Mouse (Mus musculus) intestine, embryonic 14.5 days (tissue): ENCODE data around the gene Cxcl2. TPM values are rescaled to one million over a fixed set of nuclear protein-coding genes. Genes with fewer than 3 reads are reported as not detected.
A peak's percentile ranks its signal among the peaks of the same experiment; 100 is the strongest.

Source experiments
- ATAC-seq: fragments of 200-750 bp; cut with Nextera tagmentation; replicated peaks from 2 replicates; pipeline ENCODE4 v1.8.0; 2017; ENCODE audit warnings: low read depth, moderate number of reproducible peaks, moderate TSS enrichment, moderate library complexity; ENCODE audit not compliant: low FRiP score, low TSS enrichment
- DNase-seq: peaks from one replicate; pipeline ENCODE4 v3.0.0-alpha.2; 2018; ENCODE audit warnings: low spot score
- H3K27ac ChIP-seq: fragments of 300-500 bp; sonication (generic); 2 replicates; pipeline ENCODE4 v1.5.1; 2014; ENCODE audit warnings: low read depth, mild to moderate bottlenecking, control low read depth
- H3K27me3 ChIP-seq: fragments of 300-500 bp; sonication (generic); replicated peaks from 2 replicates; pipeline ENCODE4 v1.6.1; 2014; ENCODE audit warnings: low read length, control low read depth; ENCODE audit not compliant: control insufficient read depth, insufficient read depth
- H3K36me3 ChIP-seq: fragments of 300-500 bp; sonication (generic); 2 replicates; pipeline ENCODE4 v1.6.1; 2014; ENCODE audit warnings: low read length, control low read depth; ENCODE audit not compliant: control insufficient read depth, insufficient read depth
- H3K4me1 ChIP-seq: fragments of 300-500 bp; sonication (generic); replicated peaks from 2 replicates; pipeline ENCODE4 v1.6.1; 2014; ENCODE audit warnings: low read length, control low read depth, mixed read lengths; ENCODE audit not compliant: control insufficient read depth, insufficient read depth
- H3K4me2 ChIP-seq: fragments of 300-500 bp; sonication (generic); 2 replicates; pipeline ENCODE4 v1.6.1; 2014; ENCODE audit warnings: low read length
- H3K4me3 ChIP-seq: fragments of 300-500 bp; sonication (generic); 2 replicates; pipeline ENCODE4 v1.5.1; 2014; ENCODE audit warnings: low read depth, low read length, control low read depth, mixed read lengths
- H3K9ac ChIP-seq: fragments of 300-500 bp; sonication (generic); 2 replicates; pipeline ENCODE4 v1.6.1; 2014; ENCODE audit warnings: mild to moderate bottlenecking, low read length
- H3K9me3 ChIP-seq: fragments of 300-500 bp; sonication (generic); 2 replicates; pipeline ENCODE4 v1.6.1; 2016; ENCODE audit warnings: low read length, control low read depth; ENCODE audit not compliant: control insufficient read depth
- WGBS: fragments of 180-500 bp; shearing (Covaris S2); extraction: QIAGEN DNeasy Blood & Tissue Kit; methylation state at CpG from one replicate; pipeline ENCODE4 v1.1.7; 2014; 5-methylcytosine and 5-hydroxymethylcytosine counted together
- polyA plus RNA-seq: library from polyadenylated mRNA; unstranded; fragments of >200 nt; fragmentation: Nextera tagmentation; extraction: Ambion mirVana; gene quantifications from 2 replicates; pipeline ENCODE4 v1.2.1, GENCODE M21; 2014

The Cxcl2 gene
- not detected in 2 replicates for polyA plus RNA-seq

GRCm38 (mm10) chr5:90903339-90904020 is at the start of gene Cxcl2:
Gene Cxcl2 (plus strand): TSS chr5:90903871.
- Histone ChIP-seq H3K27ac (no peak within 1 kb of the TSS), H3K27me3 (no peaks in the 10 kb centered on the region; the same call in 1 of the 2 replicates), H3K4me2 (peak within 1 kb of the TSS; percentile 68), H3K9ac (no peak within 1 kb of the TSS), H3K4me1 (0 out of 2 replicates have a peak, but pooled peaks cover 5% of the 10 kb centered on the region), H3K36me3 (no peaks in the 10 kb centered on the region), H3K9me3 (no peaks in the 10 kb centered on the region), H3K4me3 (peak within 1 kb of the TSS; percentile 28)
- DNase-seq (peak; percentile 54), ATAC-seq (peak; percentile 63; the same call in 1 of the 2 replicates)
- WGBS, result 8% methylated on average over 22 of the region's 22 CpGs

- Histone ChIP-seq H3K27ac (no peak overlapping the region), H3K27me3 (no peaks in the 10 kb centered on the region), H3K9me3 (no peaks in the 10 kb centered on the region), H3K36me3 (no peaks in the 10 kb centered on the region), H3K4me1 (no peaks in the 10 kb centered on the region), H3K9ac (no peak overlapping the region), H3K4me3 (no peak overlapping the region), H3K4me2 (no peak overlapping the region)
- WGBS, result 69% methylated on average over 7 of the region's 7 CpGs
- DNase-seq (no peak), ATAC-seq (no peak)
Measured at GRCm38 (mm10) chr5:90855308-90856230, 48.1 kb upstream of the Cxcl2 start.

- no peaks in the 10 kb centered on the region for H3K4me1 ChIP-seq
- ATAC-seq (no peak), DNase-seq (no peak)
- H3K27me3 ChIP-seq, result no peaks in the 10 kb centered on the region
- no peak overlapping the region for H3K27ac ChIP-seq
- no peak overlapping the region for H3K4me3 ChIP-seq
- H3K36me3 ChIP-seq, result no peaks in the 10 kb centered on the region
- WGBS, result 82% methylated on average over 5 of the region's 5 CpGs
- H3K9me3 ChIP-seq, result no peaks in the 10 kb centered on the region
- no peak overlapping the region for H3K9ac ChIP-seq
- no peak overlapping the region for H3K4me2 ChIP-seq
Measured at GRCm38 (mm10) chr5:90857463-90857862, 46.2 kb upstream of the Cxcl2 start.

- DNase-seq, result no peak
- Histone ChIP-seq H3K27me3 (no peaks in the 10 kb centered on the region), H3K36me3 (no peaks in the 10 kb centered on the region), H3K4me1 (no peaks in the 10 kb centered on the region), H3K4me3 (no peak overlapping the region), H3K9ac (no peak overlapping the region), H3K9me3 (no peaks in the 10 kb centered on the region), H3K4me2 (no peak overlapping the region), H3K27ac (no peak overlapping the region)
- no peak for ATAC-seq
- WGBS, result 86% methylated on average over 2 of the region's 2 CpGs
Measured at GRCm38 (mm10) chr5:90858429-90858828, 45.2 kb upstream of the Cxcl2 start.

GRCm38 (mm10) chr5:90859031-90859430 is 44.6 kb upstream of the Cxcl2 start:
- DNase-seq (no peak), ATAC-seq (no peak)
- H3K4me1 ChIP-seq, result no peaks in the 10 kb centered on the region
- H3K36me3 ChIP-seq, result no peaks in the 10 kb centered on the region
- H3K9me3 ChIP-seq, result no peaks in the 10 kb centered on the region
- no peak overlapping the region for H3K9ac ChIP-seq
- H3K4me2 ChIP-seq, result no peak overlapping the region
- WGBS, result 78% methylated on average over 3 of the region's 3 CpGs
- H3K4me3 ChIP-seq, result no peak overlapping the region
- H3K27me3 ChIP-seq, result no peaks in the 10 kb centered on the region
- H3K27ac ChIP-seq, result no peak overlapping the region

- H3K27ac ChIP-seq, result no peak overlapping the region
- H3K4me3 ChIP-seq, result no peak overlapping the region
- no peak overlapping the region for H3K9ac ChIP-seq
- H3K9me3 ChIP-seq, result no peaks in the 10 kb centered on the region
- WGBS, result 70% methylated on average over 6 of the region's 6 CpGs
- no peaks in the 10 kb centered on the region for H3K4me1 ChIP-seq
- no peak overlapping the region for H3K4me2 ChIP-seq
- ATAC-seq, result no peak
- no peak for DNase-seq
- no peaks in the 10 kb centered on the region for H3K27me3 ChIP-seq
- H3K36me3 ChIP-seq, result no peaks in the 10 kb centered on the region
Measured at GRCm38 (mm10) chr5:90861876-90862375, 41.7 kb upstream of the Cxcl2 start.

GRCm38 (mm10) chr5:90866770-90867169 is 36.9 kb upstream of the Cxcl2 start:
- Histone ChIP-seq H3K4me1 (no peaks in the 10 kb centered on the region), H3K36me3 (no peaks in the 10 kb centered on the region), H3K4me3 (no peak overlapping the region), H3K9me3 (no peaks in the 10 kb centered on the region), H3K4me2 (no peak overlapping the region), H3K9ac (no peak overlapping the region), H3K27ac (no peak overlapping the region), H3K27me3 (no peaks in the 10 kb centered on the region)
- DNase-seq, result no peak
- no peak for ATAC-seq

- WGBS, result 74% methylated on average over 7 of the region's 7 CpGs
Measured at GRCm38 (mm10) chr5:90872377-90872776, 31.3 kb upstream of the Cxcl2 start.

More at GRCm38 (mm10) chr5:90872377-90872776, 31.3 kb upstream of the Cxcl2 start:
- DNase-seq, result no peak
- Histone ChIP-seq H3K27ac (no peak overlapping the region), H3K9me3 (no peaks in the 10 kb centered on the region), H3K4me1 (no peaks in the 10 kb centered on the region), H3K4me2 (no peak overlapping the region), H3K9ac (no peak overlapping the region), H3K4me3 (no peak overlapping the region), H3K36me3 (no peaks in the 10 kb centered on the region), H3K27me3 (no peaks in the 10 kb centered on the region)
- ATAC-seq, result no peak
